Mouse (Mus musculus) spleen, postnatal 14 days (tissue): ENCODE measurements around the gene Dclk2.

Experiments used
- DNase-seq, 2 experiments: peaks; one replicate each; pipeline ENCODE4 v3.0.0; 2021 to 2022; ENCODE audit warnings: low spot score in 2 of 2

The Dclk2 gene

DNA sequence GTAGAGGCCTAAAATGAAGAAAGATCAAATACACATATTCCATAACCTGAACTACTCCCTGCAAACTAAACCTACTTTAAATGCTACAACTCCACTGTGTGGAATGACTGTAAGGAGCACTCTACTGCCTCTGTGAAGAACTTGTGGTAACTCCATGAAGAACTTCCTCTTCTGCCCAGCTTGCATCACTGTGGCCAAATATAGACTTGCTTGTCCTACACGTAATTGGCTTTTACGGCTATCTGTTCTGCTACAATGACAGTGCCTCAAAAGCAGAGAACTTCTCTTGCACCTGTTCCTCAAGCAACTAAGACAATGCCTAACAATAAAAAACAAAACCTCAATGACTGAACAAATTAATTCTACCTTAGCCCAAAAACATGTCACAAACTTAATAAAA lies 26.2 kb downstream of the Dclk2 start:
- DNase-seq, result no peak

DNA sequence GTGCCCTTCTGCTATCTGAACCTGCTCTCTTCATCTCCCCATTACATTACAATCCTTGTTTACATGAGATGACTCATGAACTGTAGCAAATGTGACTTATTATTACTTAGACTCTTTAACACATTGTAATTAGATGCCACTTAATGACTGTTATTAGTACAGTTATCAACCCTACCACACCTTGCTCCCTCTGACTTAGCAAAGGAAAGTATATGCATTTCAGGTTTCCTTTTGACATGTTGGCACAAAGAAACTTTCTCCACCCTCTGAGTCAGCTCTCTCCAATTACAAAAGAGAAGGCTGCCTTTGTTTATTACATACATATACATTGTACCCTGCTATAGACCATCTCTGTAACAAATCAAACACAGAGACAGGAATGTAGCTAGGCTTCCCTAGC lies 33.1 kb downstream of the Dclk2 start:
- DNase-seq, result no peak

- DNase-seq, result no peak
Measured at GRCm38 (mm10) chr3:86885180-86885579, 35.5 kb downstream of the Dclk2 start.

- DNase-seq, result no peak
Measured at GRCm38 (mm10) chr3:86884481-86884880, 36.2 kb downstream of the Dclk2 start.

DNA sequence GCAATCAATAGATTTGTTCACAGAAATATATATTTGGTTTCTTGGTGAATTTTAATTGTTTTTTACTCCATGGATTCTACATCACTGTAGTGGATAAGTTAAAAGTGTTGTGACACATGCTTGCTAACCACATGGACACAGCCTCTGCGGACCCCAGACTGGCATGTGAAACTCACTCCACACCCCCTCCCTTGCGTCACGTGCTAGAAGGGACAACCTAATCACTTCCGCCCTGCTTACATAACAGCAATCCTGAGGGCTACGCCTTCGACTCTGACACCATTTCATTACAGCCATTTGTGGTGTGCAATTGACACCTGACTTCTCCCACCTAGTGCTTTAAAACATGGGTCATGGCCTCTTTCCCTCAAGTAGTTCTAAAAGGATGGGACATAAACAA lies 36.7 kb downstream of the Dclk2 start:
- no peak for DNase-seq

GRCm38 (mm10) chr3:86875912-86876311 lies 44.7 kb downstream of the Dclk2 start:
- DNase-seq, result no peak

- no peak for DNase-seq
Measured at GRCm38 (mm10) chr3:86873092-86873600, 47.5 kb downstream of the Dclk2 start.

DNA sequence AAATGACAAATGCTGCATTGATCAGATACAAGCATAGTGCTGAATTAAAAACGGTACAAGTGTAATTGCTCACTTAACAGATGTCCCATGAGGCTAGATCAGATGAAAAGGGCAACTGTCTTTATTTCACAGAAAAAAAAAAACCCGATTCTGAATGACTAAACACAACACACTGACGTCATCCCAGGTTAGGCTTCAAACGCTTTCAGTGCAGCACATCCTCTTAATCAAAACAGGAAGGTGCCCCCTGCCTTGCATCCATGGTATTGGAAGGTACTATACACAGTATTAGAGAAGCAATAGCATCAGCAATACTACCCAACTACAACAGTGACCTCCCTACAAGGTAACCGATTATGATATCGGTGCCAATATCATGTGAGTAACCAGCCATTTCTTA lies 49.7 kb downstream of the Dclk2 start:
- no peak for DNase-seq

GRCm38 (mm10) chr3:86870411-86870810 lies 50.2 kb downstream of the Dclk2 start:
- DNase-seq, result no peak

DNA sequence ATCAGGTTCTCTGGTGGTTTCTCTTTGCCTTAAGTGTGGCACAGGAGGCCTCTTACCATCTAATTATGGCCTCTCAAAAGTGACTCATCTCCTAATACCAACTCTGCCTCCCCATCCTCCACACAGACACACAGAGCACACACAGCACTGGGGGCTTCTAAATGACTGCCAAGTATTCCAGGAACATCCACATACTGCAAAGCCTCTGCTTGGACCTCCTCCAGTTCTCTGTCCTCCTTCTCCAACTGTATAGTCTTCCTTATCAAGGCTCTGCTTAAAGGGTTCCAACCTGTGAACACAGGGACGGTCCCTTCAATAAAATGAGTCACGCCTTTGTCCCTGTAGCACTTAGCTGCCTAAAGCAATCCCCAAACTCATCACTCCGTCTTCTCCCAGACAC lies 51.9 kb downstream of the Dclk2 start:
- no peak for DNase-seq

GRCm38 (mm10) chr3:86863327-86864008 lies 57.2 kb downstream of the Dclk2 start:
- no peak for DNase-seq

- no peak for DNase-seq
Measured at GRCm38 (mm10) chr3:86862939-86863311, 57.7 kb downstream of the Dclk2 start.

DNA sequence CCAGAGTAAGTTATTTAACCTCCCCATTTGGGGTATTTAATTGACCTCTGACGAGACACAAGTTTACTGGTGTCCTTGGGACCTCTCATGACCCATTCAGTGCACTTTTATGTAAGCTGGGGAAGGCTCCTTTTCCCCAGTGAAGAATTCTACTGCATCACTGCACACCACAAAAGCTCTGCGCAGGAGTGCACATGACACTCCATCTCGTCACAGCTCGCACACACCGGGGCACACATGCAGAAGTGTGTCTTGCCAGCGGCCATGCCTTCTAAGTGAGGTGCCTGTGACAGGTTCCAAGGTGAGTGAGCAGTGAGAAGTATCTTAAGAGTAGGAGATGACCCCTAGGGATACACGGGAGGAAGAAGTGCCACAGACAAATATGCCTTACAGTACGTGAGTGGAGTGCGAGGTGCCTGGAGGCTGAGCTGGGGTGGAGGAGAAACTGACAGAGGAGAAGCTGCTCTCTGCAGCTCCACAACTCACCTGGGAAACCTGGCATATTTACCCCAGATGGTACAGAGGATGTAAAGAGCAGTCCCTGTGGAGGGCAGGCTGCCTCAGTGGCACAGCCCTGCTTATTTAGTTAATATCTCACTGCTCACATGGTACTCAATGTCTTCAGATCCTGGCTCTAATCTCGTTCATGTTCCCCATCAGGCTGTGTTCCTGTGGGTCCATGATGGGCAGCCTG lies 58.3 kb downstream of the Dclk2 start:
- no peak for DNase-seq

DNA sequence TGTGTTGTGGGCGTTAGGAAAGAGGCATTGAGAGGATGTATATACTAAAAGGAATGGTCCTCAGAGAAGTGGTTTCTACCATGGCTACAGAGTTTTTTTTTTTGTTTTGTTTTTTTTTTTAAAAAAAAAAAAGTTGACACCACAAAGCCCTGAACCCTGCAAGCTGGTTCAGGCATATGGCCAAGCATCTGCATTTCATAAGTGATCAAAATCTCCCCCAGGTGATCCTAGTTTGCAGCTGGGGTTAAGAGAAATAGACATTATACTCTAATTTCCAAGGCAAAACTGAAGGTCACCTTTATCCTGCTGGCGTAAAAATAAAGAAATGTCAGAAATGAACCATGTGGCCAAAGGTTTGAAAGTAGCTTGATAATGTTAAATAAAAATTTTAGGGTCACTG lies 60.9 kb downstream of the Dclk2 start:
- DNase-seq, result no peak

DNA sequence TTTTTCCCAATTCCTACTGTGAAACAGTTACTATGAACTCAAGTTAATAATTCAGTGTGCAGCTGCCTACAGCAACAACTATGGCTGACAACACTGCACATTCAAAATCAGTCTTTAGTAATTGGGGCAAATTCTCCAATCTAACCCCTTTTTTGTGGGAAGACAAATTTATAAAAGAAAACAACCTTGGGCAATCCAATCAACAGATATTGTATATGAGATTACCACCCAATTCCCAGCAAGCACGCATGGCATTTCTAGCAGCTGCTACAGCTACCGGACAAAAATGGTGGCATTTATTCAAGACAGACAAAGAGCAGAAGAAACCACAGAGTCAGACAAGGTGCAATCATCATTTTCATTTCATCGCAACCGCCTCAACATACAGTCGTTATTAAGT lies 62.0 kb downstream of the Dclk2 start:
- no peak for DNase-seq

GRCm38 (mm10) chr3:86857833-86858398 lies 62.7 kb downstream of the Dclk2 start:
- DNase-seq, result no peak

GRCm38 (mm10) chr3:86852867-86853266 lies 67.8 kb downstream of the Dclk2 start:
- DNase-seq, result no peak

GRCm38 (mm10) chr3:86851131-86851530 lies 69.5 kb downstream of the Dclk2 start:
- no peak for DNase-seq

- DNase-seq, result no peak
Measured at GRCm38 (mm10) chr3:86850394-86851030, 70.1 kb downstream of the Dclk2 start.

DNA sequence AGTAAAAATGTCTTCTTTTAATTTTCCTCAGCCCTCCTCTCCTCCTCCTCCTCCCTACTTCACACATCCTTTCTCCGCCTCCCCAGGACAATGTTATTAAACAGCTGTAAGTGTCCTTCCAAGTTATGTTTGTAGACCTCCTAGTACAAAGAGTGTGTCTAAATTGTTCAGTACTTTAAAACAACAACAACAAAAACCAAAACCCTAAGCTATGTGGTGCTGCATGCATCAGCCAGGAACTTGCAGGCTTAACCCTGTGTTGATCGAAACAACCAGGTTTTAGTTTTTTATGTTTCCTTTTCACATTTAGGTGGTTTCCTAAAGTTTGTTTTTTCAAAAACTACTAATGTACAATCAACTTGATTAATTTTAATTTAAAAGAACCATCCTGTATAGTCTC lies 71.3 kb downstream of the Dclk2 start:
- no peak for DNase-seq

- no peak for DNase-seq
Measured at GRCm38 (mm10) chr3:86847536-86847935, 73.1 kb downstream of the Dclk2 start.

GRCm38 (mm10) chr3:86846036-86846435 lies 74.6 kb downstream of the Dclk2 start:
- no peak for DNase-seq

- no peak for DNase-seq
Measured at GRCm38 (mm10) chr3:86845578-86845977, 75.1 kb downstream of the Dclk2 start.
